Mouse (Mus musculus) embryonic fibroblast, embryonic 13.5 days (primary cell): Measurements from ENCODE around the gene Camk2d.

ENCODE experiments used
- CTCF ChIP-seq: IDR thresholded peaks from 2 replicates; pipeline ENCODE4 v1.5.1; 2011; ENCODE audit warnings: mild to moderate bottlenecking, control low read depth, low read length, moderate library complexity, borderline replicate concordance; ENCODE audit not compliant: insufficient read depth
- POLR2A ChIP-seq: IDR thresholded peaks from 2 replicates; pipeline ENCODE4 v1.6.1; 2011; ENCODE audit warnings: low read depth, mild to moderate bottlenecking, control low read depth, low read length, moderate library complexity

- no peak for TF ChIP-seq CTCF
- no peak for TF ChIP-seq POLR2A
Measured at GRCm38 (mm10) chr3:126690627-126691505, 94.8 kb downstream of the Camk2d start.
